Mouse (Mus musculus) embryonic facial prominence, embryonic 15.5 days (tissue): ENCODE measurements around the gene Espl1. TPM values are rescaled to one million over a fixed set of nuclear protein-coding genes. Genes with fewer than 3 reads are reported as not detected.

Experiments
- ATAC-seq: fragments of 200-750 bp; cut with Nextera tagmentation; 2 replicates; pipeline ENCODE4 v1.8.0; 2017; ENCODE audit warnings: low read depth, moderate TSS enrichment; ENCODE audit not compliant: insufficient number of reproducible peaks, low FRiP score, low TSS enrichment
- H3K27ac ChIP-seq: fragments of 300-500 bp; sonication (generic); replicated peaks from 2 replicates; pipeline ENCODE4 v1.5.1; 2015; ENCODE audit warnings: mild to moderate bottlenecking, inconsistent platforms
- H3K27me3 ChIP-seq: fragments of 300-500 bp; sonication (generic); 2 replicates; pipeline ENCODE4 v1.6.1; 2015; ENCODE audit warnings: inconsistent platforms
- H3K36me3 ChIP-seq: fragments of 300-500 bp; sonication (generic); 2 replicates; pipeline ENCODE4 v1.6.1; 2015; ENCODE audit warnings: mild to moderate bottlenecking, inconsistent platforms
- H3K4me1 ChIP-seq: fragments of 300-500 bp; sonication (generic); 2 replicates; pipeline ENCODE4 v1.6.1; 2015; ENCODE audit warnings: inconsistent platforms
- H3K4me2 ChIP-seq: fragments of 300-500 bp; sonication (generic); replicated peaks from 2 replicates; pipeline ENCODE4 v1.6.1; 2015; ENCODE audit warnings: mild to moderate bottlenecking, inconsistent platforms
- H3K4me3 ChIP-seq: fragments of 300-500 bp; sonication (generic); replicated peaks from 2 replicates; pipeline ENCODE4 v1.5.1; 2015; ENCODE audit warnings: mild to moderate bottlenecking, inconsistent platforms
- H3K9ac ChIP-seq: fragments of 300-500 bp; sonication (generic); 2 replicates; pipeline ENCODE4 v1.6.1; 2015; ENCODE audit warnings: inconsistent platforms
- H3K9me3 ChIP-seq: fragments of 300-500 bp; sonication (generic); replicated peaks from 2 replicates; pipeline ENCODE4 v1.6.1; 2016; ENCODE audit warnings: inconsistent platforms
- WGBS: fragments of 180-500 bp; shearing (Covaris S2); methylation state at CpG from one replicate; pipeline ENCODE4 v1.1.7; 2015; 5-methylcytosine and 5-hydroxymethylcytosine counted together
- polyA plus RNA-seq: library from polyadenylated mRNA; unstranded; fragments of >200 nt; fragmentation: Nextera tagmentation; extraction: Ambion mirVana; gene quantifications from 2 replicates; pipeline ENCODE4 v1.2.1, GENCODE M21; 2015

Gene Espl1
- 20.2 and 24.5 TPM in 2 replicates for polyA plus RNA-seq

GRCm38 (mm10) chr15:102295633-102296367 is at the start of gene Espl1:
Gene Espl1, plus strand, starts transcription at chr15:102296266.
- Histone ChIP-seq H3K4me2 (peak within 1 kb of the TSS; percentile 93), H3K4me3 (peak within 1 kb of the TSS; percentile 82), H3K9me3 (no peaks in the 10 kb centered on the region), H3K27ac (no peak within 1 kb of the TSS), H3K27me3 (no peaks in the 10 kb centered on the region), H3K9ac (peak within 1 kb of the TSS; percentile 28), H3K36me3 (peaks cover 22% of the 10 kb centered on the region), H3K4me1 (peaks cover 10% of the 10 kb centered on the region)
- 6% methylated on average over 25 of the region's 25 CpGs for WGBS
- ATAC-seq = peak; percentile 97

GRCm38 (mm10) chr15:102246866-102247251 is 49.2 kb upstream of the Espl1 start:
- H3K27ac ChIP-seq = peak overlapping the region; percentile 96
- H3K9me3 ChIP-seq = no peaks in the 10 kb centered on the region
- H3K9ac ChIP-seq = 0 out of 2 replicates have a peak overlapping the region, but pooled peaks have one; percentile 26
- H3K4me3 ChIP-seq = peak overlapping the region; percentile 50
- WGBS = 1% methylated on average over 33 of the region's 35 CpGs
- H3K27me3 ChIP-seq = no peaks in the 10 kb centered on the region
- ATAC-seq = peak; percentile 73
- peaks cover 17% of the 10 kb centered on the region for H3K36me3 ChIP-seq
- H3K4me1 ChIP-seq = peaks cover 77% of the 10 kb centered on the region
- H3K4me2 ChIP-seq = peak overlapping the region; percentile 76

GRCm38 (mm10) chr15:102247252-102248130 is 48.6 kb upstream of the Espl1 start:
- no peaks in the 10 kb centered on the region for H3K27me3 ChIP-seq
- peak overlapping the region; percentile 96 for H3K27ac ChIP-seq
- peak overlapping the region; percentile 76 for H3K4me2 ChIP-seq
- WGBS = under 1% methylated on average over 60 of the region's 65 CpGs
- ATAC-seq = peak; percentile 71
- H3K9ac ChIP-seq = peak overlapping the region; percentile 1
- peaks cover 82% of the 10 kb centered on the region for H3K4me1 ChIP-seq
- H3K4me3 ChIP-seq = peak overlapping the region; percentile 50
- H3K36me3 ChIP-seq = peaks cover 22% of the 10 kb centered on the region
- no peaks in the 10 kb centered on the region for H3K9me3 ChIP-seq

GRCm38 (mm10) chr15:102248131-102248811 is 47.8 kb upstream of the Espl1 start:
- peak overlapping the region; percentile 76 for H3K4me2 ChIP-seq
- H3K4me1 ChIP-seq = peaks cover 81% of the 10 kb centered on the region
- peak overlapping the region; percentile 96 for H3K27ac ChIP-seq
- peak overlapping the region; percentile 1; the same call in 1 of the 2 replicates for H3K9ac ChIP-seq
- peaks cover 28% of the 10 kb centered on the region for H3K36me3 ChIP-seq
- no peaks in the 10 kb centered on the region for H3K27me3 ChIP-seq
- H3K9me3 ChIP-seq = no peaks in the 10 kb centered on the region
- peak overlapping the region; percentile 50 for H3K4me3 ChIP-seq
- no peak for ATAC-seq
- WGBS = 5% methylated on average over 8 of the region's 8 CpGs

GRCm38 (mm10) chr15:102248812-102249191 is 47.3 kb upstream of the Espl1 start:
- Histone ChIP-seq H3K9me3 (no peaks in the 10 kb centered on the region), H3K4me2 (peak overlapping the region; percentile 76), H3K4me1 (peaks cover 81% of the 10 kb centered on the region), H3K27ac (peak overlapping the region; percentile 96), H3K36me3 (peaks cover 31% of the 10 kb centered on the region), H3K4me3 (peak overlapping the region; percentile 50), H3K27me3 (no peaks in the 10 kb centered on the region), H3K9ac (no peak overlapping the region)
- WGBS = 0% methylated on average over 3 of the region's 3 CpGs
- ATAC-seq = no peak

GRCm38 (mm10) chr15:102249251-102249691 is 46.8 kb upstream of the Espl1 start:
- Histone ChIP-seq H3K27ac (peak overlapping the region; percentile 96), H3K9me3 (no peaks in the 10 kb centered on the region), H3K4me2 (peak overlapping the region; percentile 76), H3K36me3 (peaks cover 31% of the 10 kb centered on the region), H3K4me1 (peaks cover 81% of the 10 kb centered on the region), H3K9ac (peak overlapping the region; percentile 31), H3K27me3 (no peaks in the 10 kb centered on the region), H3K4me3 (peak overlapping the region; percentile 50)
- ATAC-seq = 0 out of 2 replicates have a peak, but pooled peaks have one; percentile 2
- WGBS = 1% methylated on average over 13 of the region's 13 CpGs

- no peaks in the 10 kb centered on the region for H3K9me3 ChIP-seq
- H3K36me3 ChIP-seq = peaks cover 34% of the 10 kb centered on the region
- peak overlapping the region; percentile 31; the same call in 1 of the 2 replicates for H3K9ac ChIP-seq
- 23% methylated on average over 9 of the region's 9 CpGs for WGBS
- peak overlapping the region; percentile 50 for H3K4me3 ChIP-seq
- H3K27me3 ChIP-seq = no peaks in the 10 kb centered on the region
- H3K4me1 ChIP-seq = peaks cover 81% of the 10 kb centered on the region
- H3K27ac ChIP-seq = peak overlapping the region; percentile 96
- H3K4me2 ChIP-seq = peak overlapping the region; percentile 76
- no peak for ATAC-seq
Measured at GRCm38 (mm10) chr15:102249967-102250366, 46.1 kb upstream of the Espl1 start.

GRCm38 (mm10) chr15:102250521-102250920 is 45.5 kb upstream of the Espl1 start:
- Histone ChIP-seq H3K27me3 (no peaks in the 10 kb centered on the region), H3K9me3 (no peaks in the 10 kb centered on the region), H3K4me3 (peak overlapping the region; percentile 50; the same call in 1 of the 2 replicates), H3K9ac (no peak overlapping the region), H3K27ac (peak overlapping the region; percentile 96), H3K4me1 (peaks cover 81% of the 10 kb centered on the region), H3K36me3 (peaks cover 34% of the 10 kb centered on the region), H3K4me2 (peak overlapping the region; percentile 76; the same call in 1 of the 2 replicates)
- 57% methylated on average over 5 of the region's 5 CpGs for WGBS
- no peak for ATAC-seq

GRCm38 (mm10) chr15:102255547-102256255 is 40.4 kb upstream of the Espl1 start:
- no peaks in the 10 kb centered on the region for H3K27me3 ChIP-seq
- WGBS = 11% methylated on average over 13 of the region's 14 CpGs
- no peaks in the 10 kb centered on the region for H3K9me3 ChIP-seq
- H3K4me2 ChIP-seq = peak overlapping the region; percentile 87
- peaks cover 86% of the 10 kb centered on the region for H3K4me1 ChIP-seq
- peaks cover 29% of the 10 kb centered on the region for H3K36me3 ChIP-seq
- ATAC-seq = no peak; the same call in 1 of the 2 replicates
- H3K4me3 ChIP-seq = peak overlapping the region; percentile 79
- peak overlapping the region; percentile 99 for H3K27ac ChIP-seq
- H3K9ac ChIP-seq = peak overlapping the region; percentile 93
